Mouse (Mus musculus) G1E (cell line): ENCODE results near the gene Dhx37. TPM values are rescaled to one million over a fixed set of nuclear protein-coding genes. Genes with fewer than 3 reads are reported as not detected.

ENCODE experiments used
- ATAC-seq: 2 replicates; pipeline ENCODE4 v1.8.0; 2016; ENCODE audit warnings: mild to moderate bottlenecking; ENCODE audit not compliant: insufficient number of reproducible peaks, poor library complexity, low FRiP score, severe bottlenecking; ENCODE audit errors: extremely low read depth
- DNase-seq: peaks from one replicate; pipeline ENCODE4 v3.0.0; 2012; ENCODE audit warnings: low spot score
- H3K27me3 ChIP-seq: 2 replicates; pipeline ENCODE4 v1.6.1; 2012; ENCODE audit warnings: mild to moderate bottlenecking, low read length, inconsistent platforms; ENCODE audit not compliant: insufficient read depth
- H3K36me3 ChIP-seq: replicated peaks from 2 replicates; pipeline ENCODE3; 2012; ENCODE audit warnings: mild to moderate bottlenecking, inconsistent platforms
- H3K4me1 ChIP-seq: 2 replicates; pipeline ENCODE4 v1.6.1; 2012; ENCODE audit warnings: low read depth, low read length, inconsistent platforms, mixed read lengths; ENCODE audit not compliant: insufficient read depth
- H3K4me3 ChIP-seq: 2 replicates; pipeline ENCODE4 v1.5.1; 2012; ENCODE audit warnings: low read depth, mild to moderate bottlenecking, inconsistent platforms, low read length, moderate library complexity, mixed read lengths
- H3K9me3 ChIP-seq: replicated peaks from 2 replicates; pipeline ENCODE4 v1.6.1; 2012; ENCODE audit warnings: inconsistent platforms
- CTCF ChIP-seq: IDR thresholded peaks from 2 replicates; pipeline ENCODE4 v1.5.1; 2012; ENCODE audit warnings: low read depth, low read length, inconsistent platforms, mixed read lengths
- GATA1 ChIP-seq: IDR thresholded peaks from 2 replicates; pipeline ENCODE4 v1.6.1; 2012; ENCODE audit warnings: borderline replicate concordance, low read length, inconsistent platforms, mixed read lengths
- GATA2 ChIP-seq: IDR thresholded peaks from 2 replicates; pipeline ENCODE4 v1.6.1; 2012; ENCODE audit warnings: low read depth, low read length, inconsistent platforms, borderline replicate concordance
- POLR2AphosphoS5 ChIP-seq: IDR thresholded peaks from 2 replicates; pipeline ENCODE4 v1.6.1; 2012; ENCODE audit warnings: low read depth, low read length, inconsistent platforms; ENCODE audit not compliant: insufficient replicate concordance
- TAL1 ChIP-seq: conservative IDR thresholded peaks from 2 replicates; pipeline ENCODE4 v1.6.1; 2012; ENCODE audit warnings: low read depth, low read length, inconsistent platforms, mixed read lengths
- polyA plus RNA-seq: library from polyadenylated mRNA; stranded (reverse); fragments of >175 nt; gene quantifications from 2 replicates; pipeline ENCODE4 v1.2.3, GENCODE M21; 2012
- total RNA-seq, 2 experiments: library from RNA; stranded (forward) in 1 of 2; stranded (reverse) in 1 of 2; fragments of 200-1000 nt in 1 of 2; fragments of >200 nt in 1 of 2; fragmentation: Nextera tagmentation in 1 of 2; gene quantifications; 2 replicates each; pipeline ENCODE4 v1.2.3; 2014 to 2017

The Dhx37 gene
- total and polyA plus RNA-seq, 3 experiments, result 29.0 to 112 (median 32.2) TPM

- no peaks in the 10 kb centered on the region for H3K9me3 ChIP-seq
- no peak for ATAC-seq
- DNase-seq, result no peak
- peaks cover 23% of the 10 kb centered on the region for H3K4me1 ChIP-seq
- peaks cover 17% of the 10 kb centered on the region for H3K36me3 ChIP-seq
- TF ChIP-seq GATA2 (no peak), TAL1 (no peak), CTCF (no peak), GATA1 (no peak), POLR2AphosphoS5 (no peak)
- no peaks in the 10 kb centered on the region for H3K27me3 ChIP-seq
- no peak overlapping the region for H3K4me3 ChIP-seq
These were observed 33.3 kb upstream of the Dhx37 start for GRCm38 (mm10) chr5:125467261-125467660.

GRCm38 (mm10) chr5:125466483-125466882, 32.6 kb upstream of the Dhx37 start:
- H3K4me1 ChIP-seq, result peaks cover 23% of the 10 kb centered on the region

GRCm38 (mm10) chr5:125465701-125466106, 31.8 kb upstream of the Dhx37 start:
- Histone ChIP-seq H3K4me3 (peak overlapping the region; percentile 61; the same call in 1 of the 2 replicates), H3K36me3 (peaks cover 22% of the 10 kb centered on the region), H3K9me3 (no peaks in the 10 kb centered on the region), H3K4me1 (peaks cover 23% of the 10 kb centered on the region), H3K27me3 (no peaks in the 10 kb centered on the region)
- no peak for TF ChIP-seq TAL1
- no peak for TF ChIP-seq GATA1
- no peak for TF ChIP-seq GATA2
- TF ChIP-seq POLR2AphosphoS5, result no peak
- TF ChIP-seq CTCF, result no peak
- DNase-seq (peak; percentile 91), ATAC-seq (peak; percentile 98)

More at GRCm38 (mm10) chr5:125466483-125466882, 32.6 kb upstream of the Dhx37 start:
- H3K9me3 ChIP-seq, result no peaks in the 10 kb centered on the region
- TF ChIP-seq POLR2AphosphoS5, result no peak
- no peak for TF ChIP-seq GATA2
- no peak for TF ChIP-seq GATA1
- H3K36me3 ChIP-seq, result peaks cover 22% of the 10 kb centered on the region
- ATAC-seq, result no peak
- H3K4me3 ChIP-seq, result no peak overlapping the region
- H3K27me3 ChIP-seq, result no peaks in the 10 kb centered on the region
- no peak for DNase-seq

- DNase-seq (no peak), ATAC-seq (no peak)
- H3K36me3 ChIP-seq, result peaks cover 22% of the 10 kb centered on the region
- no peaks in the 10 kb centered on the region for H3K27me3 ChIP-seq
- H3K4me3 ChIP-seq, result peak overlapping the region; percentile 61; the same call in 1 of the 2 replicates
- TF ChIP-seq TAL1 (no peak), GATA2 (no peak), POLR2AphosphoS5 (no peak), GATA1 (no peak), CTCF (no peak)
- peaks cover 23% of the 10 kb centered on the region for H3K4me1 ChIP-seq
- H3K9me3 ChIP-seq, result no peaks in the 10 kb centered on the region
These were observed 31.3 kb upstream of the Dhx37 start for GRCm38 (mm10) chr5:125465192-125465591.

- H3K9me3 ChIP-seq, result no peaks in the 10 kb centered on the region
- TF ChIP-seq TAL1, result no peak
- TF ChIP-seq GATA2, result no peak
- TF ChIP-seq POLR2AphosphoS5, result no peak
- no peak for TF ChIP-seq GATA1
- TF ChIP-seq CTCF, result no peak
- DNase-seq (no peak), ATAC-seq (no peak; the same call in 1 of the 2 replicates)
- H3K4me1 ChIP-seq, result peaks cover 35% of the 10 kb centered on the region
- no peak overlapping the region for H3K4me3 ChIP-seq
- peaks cover 46% of the 10 kb centered on the region for H3K36me3 ChIP-seq
- H3K27me3 ChIP-seq, result no peaks in the 10 kb centered on the region
These were observed 28.0 kb upstream of the Dhx37 start for GRCm38 (mm10) chr5:125461868-125462445.

GRCm38 (mm10) chr5:125460574-125460973, 26.7 kb upstream of the Dhx37 start:
- peaks cover 59% of the 10 kb centered on the region for H3K36me3 ChIP-seq
- DNase-seq, result no peak
- H3K27me3 ChIP-seq, result no peaks in the 10 kb centered on the region
- no peaks in the 10 kb centered on the region for H3K9me3 ChIP-seq
- no peak for TF ChIP-seq GATA2
- no peak for TF ChIP-seq GATA1
- TF ChIP-seq POLR2AphosphoS5, result no peak
- TF ChIP-seq TAL1, result no peak
- no peak for TF ChIP-seq CTCF
- no peak for ATAC-seq
- H3K4me3 ChIP-seq, result no peak overlapping the region
- peaks cover 37% of the 10 kb centered on the region for H3K4me1 ChIP-seq
